Mouse (Mus musculus): ENCODE data around the gene Inf2. TPM values are rescaled to one million over a fixed set of nuclear protein-coding genes. Genes with fewer than 3 reads are reported as not detected.

Gene Inf2
- polyA plus RNA-seq, 1 experiment, result 39.9 TPM

GRCm38 (mm10) chr12:112646139-112646538 is 57.6 kb downstream of the Inf2 start:
- DNase-seq (ENCODE audit: low read depth in 1 of 2, low spot score in 2 of 2), result no peak
- Histone ChIP-seq H3K27ac (ENCODE audit: insufficient read depth, low read length) (no peak overlapping the region), H3K4me1 (ENCODE audit: control insufficient read depth, insufficient read depth, insufficient read length) (peaks cover 4% of the 10 kb centered on the region; the same call in 1 of the 2 replicates), H3K36me3 (ENCODE audit: control insufficient read depth, insufficient read depth, low read length) (0 out of 2 replicates have a peak, but pooled peaks cover 2% of the 10 kb centered on the region), H3K4me3 (ENCODE audit: extremely low read depth, insufficient read depth, insufficient read length) (no peak overlapping the region), H3K27me3 (ENCODE audit: control insufficient read depth, insufficient read depth, low read length) (no peaks in the 10 kb centered on the region)
- WGBS, result 57% methylated on average over 6 of the region's 6 CpGs
- TF ChIP-seq POLR2A (IDR thresholded peaks at IDR 0.05; ENCODE audit: low read depth, low read length) (no peak), CTCF (IDR thresholded peaks at IDR 0.05; ENCODE audit: extremely low read depth, insufficient read depth, insufficient read length, insufficient replicate concordance) (no peak)

- Histone ChIP-seq H3K36me3 (ENCODE audit: control insufficient read depth, insufficient read depth, low read length) (0 out of 2 replicates have a peak, but pooled peaks cover 2% of the 10 kb centered on the region), H3K27me3 (ENCODE audit: control insufficient read depth, insufficient read depth, low read length) (no peaks in the 10 kb centered on the region), H3K27ac (ENCODE audit: insufficient read depth, low read length) (no peak overlapping the region), H3K4me3 (ENCODE audit: extremely low read depth, insufficient read depth, insufficient read length) (no peak overlapping the region), H3K4me1 (ENCODE audit: control insufficient read depth, insufficient read depth, insufficient read length) (peaks cover 4% of the 10 kb centered on the region; the same call in 1 of the 2 replicates)
- no peak for DNase-seq (ENCODE audit: low read depth in 1 of 2, low spot score in 2 of 2)
- WGBS, result 91% methylated on average over 5 of the region's 5 CpGs
- TF ChIP-seq POLR2A (IDR thresholded peaks at IDR 0.05; ENCODE audit: low read depth, low read length), result no peak
- no peak for TF ChIP-seq CTCF (IDR thresholded peaks at IDR 0.05; ENCODE audit: extremely low read depth, insufficient read depth, insufficient read length, insufficient replicate concordance)
These were observed 59.5 kb downstream of the Inf2 start for GRCm38 (mm10) chr12:112648081-112648480.

GRCm38 (mm10) chr12:112651778-112652439 is 63.3 kb downstream of the Inf2 start:
- Histone ChIP-seq H3K36me3 (ENCODE audit: control insufficient read depth, insufficient read depth, low read length) (peaks cover 23% of the 10 kb centered on the region), H3K27me3 (ENCODE audit: control insufficient read depth, insufficient read depth, low read length) (no peaks in the 10 kb centered on the region), H3K4me1 (ENCODE audit: control insufficient read depth, insufficient read depth, insufficient read length) (no peaks in the 10 kb centered on the region), H3K27ac (ENCODE audit: insufficient read depth, low read length) (no peak overlapping the region), H3K4me3 (ENCODE audit: extremely low read depth, insufficient read depth, insufficient read length) (no peak overlapping the region)
- DNase-seq (ENCODE audit: low read depth in 1 of 2, low spot score in 2 of 2), result no peak
- TF ChIP-seq POLR2A (IDR thresholded peaks at IDR 0.05; ENCODE audit: low read depth, low read length) (no peak), CTCF (IDR thresholded peaks at IDR 0.05; ENCODE audit: extremely low read depth, insufficient read depth, insufficient read length, insufficient replicate concordance) (no peak)
- 75% methylated on average over 5 of the region's 5 CpGs for WGBS

GRCm38 (mm10) chr12:112653157-112653824 is 64.7 kb downstream of the Inf2 start:
- peaks cover 36% of the 10 kb centered on the region for H3K36me3 ChIP-seq (ENCODE audit: control insufficient read depth, insufficient read depth, low read length)
- peak; percentile 64 to 83 for DNase-seq (ENCODE audit: low read depth in 1 of 2, low spot score in 2 of 2)
- TF ChIP-seq CTCF (IDR thresholded peaks at IDR 0.05; ENCODE audit: extremely low read depth, insufficient read depth, insufficient read length, insufficient replicate concordance) (peak; percentile 91; the same call in 1 of the 2 replicates), POLR2A (IDR thresholded peaks at IDR 0.05; ENCODE audit: low read depth, low read length) (no peak)

GRCm38 (mm10) chr12:112654076-112654475 is 65.5 kb downstream of the Inf2 start:
- Histone ChIP-seq H3K27me3 (ENCODE audit: control insufficient read depth, insufficient read depth, low read length) (no peaks in the 10 kb centered on the region), H3K36me3 (ENCODE audit: control insufficient read depth, insufficient read depth, low read length) (peaks cover 43% of the 10 kb centered on the region), H3K4me1 (ENCODE audit: control insufficient read depth, insufficient read depth, insufficient read length) (no peaks in the 10 kb centered on the region), H3K4me3 (ENCODE audit: extremely low read depth, insufficient read depth, insufficient read length) (no peak overlapping the region), H3K27ac (ENCODE audit: insufficient read depth, low read length) (no peak overlapping the region)
- no peak for TF ChIP-seq CTCF (IDR thresholded peaks at IDR 0.05; ENCODE audit: extremely low read depth, insufficient read depth, insufficient read length, insufficient replicate concordance)
- TF ChIP-seq POLR2A (IDR thresholded peaks at IDR 0.05; ENCODE audit: low read depth, low read length), result no peak
- WGBS, result 96% methylated on average over 5 of the region's 5 CpGs
- no peak for DNase-seq (ENCODE audit: low read depth in 1 of 2, low spot score in 2 of 2)

More at GRCm38 (mm10) chr12:112653157-112653824, 64.7 kb downstream of the Inf2 start:
- no peak overlapping the region for H3K4me3 ChIP-seq (ENCODE audit: extremely low read depth, insufficient read depth, insufficient read length)
- H3K27ac ChIP-seq (ENCODE audit: insufficient read depth, low read length), result no peak overlapping the region
- H3K4me1 ChIP-seq (ENCODE audit: control insufficient read depth, insufficient read depth, insufficient read length), result no peaks in the 10 kb centered on the region
- no peaks in the 10 kb centered on the region for H3K27me3 ChIP-seq (ENCODE audit: control insufficient read depth, insufficient read depth, low read length)
- WGBS, result 62% methylated on average over 7 of the region's 7 CpGs

GRCm38 (mm10) chr12:112658619-112659018 is 70.0 kb downstream of the Inf2 start:
- H3K4me3 ChIP-seq (ENCODE audit: extremely low read depth, insufficient read depth, insufficient read length), result no peak overlapping the region
- H3K27me3 ChIP-seq (ENCODE audit: control insufficient read depth, insufficient read depth, low read length), result no peaks in the 10 kb centered on the region
- H3K4me1 ChIP-seq (ENCODE audit: control insufficient read depth, insufficient read depth, insufficient read length), result no peaks in the 10 kb centered on the region
- no peak for TF ChIP-seq POLR2A (IDR thresholded peaks at IDR 0.05; ENCODE audit: low read depth, low read length)
- no peak for TF ChIP-seq CTCF (IDR thresholded peaks at IDR 0.05; ENCODE audit: extremely low read depth, insufficient read depth, insufficient read length, insufficient replicate concordance)
- DNase-seq (ENCODE audit: low read depth in 1 of 2, low spot score in 2 of 2), result no peak
- WGBS, result 88% methylated on average over 7 of the region's 7 CpGs
- peaks cover 62% of the 10 kb centered on the region for H3K36me3 ChIP-seq (ENCODE audit: control insufficient read depth, insufficient read depth, low read length)
- H3K27ac ChIP-seq (ENCODE audit: insufficient read depth, low read length), result no peak overlapping the region
